Mouse (Mus musculus) heart, adult 2 months (tissue): Measurements from ENCODE around the gene Calcrl.

Experiments
- CTCF ChIP-seq: fragments of 200-600 bp; IDR thresholded peaks from 2 replicates; pipeline ENCODE4 v1.8.1; 2022; ENCODE audit warnings: antibody characterized with exemption, mild to moderate bottlenecking, moderate library complexity
- EP300 ChIP-seq: fragments of 200-500 bp; IDR thresholded peaks from 2 replicates; pipeline ENCODE4 v1.6.1; 2011; ENCODE audit warnings: low read depth, low read length, control low read depth; ENCODE audit not compliant: insufficient read depth

- TF ChIP-seq CTCF, result no peak
- 0 out of 2 replicates have a peak, but pooled peaks have one; percentile 63 for TF ChIP-seq EP300
Measured at GRCm38 (mm10) chr2:84386563-84387393, 38.4 kb downstream of the Calcrl start.
